Mouse (Mus musculus) ES-CJ7 (cell line): ENCODE measurements around the gene Map3k11.
"Not testable (repeated sequence)": the region's sequence is repeated elsewhere in the genome, so short reads cannot be mapped to it uniquely, and the experiment has no call there.

ENCODE experiments used
- DNase-seq: peaks from one replicate; pipeline ENCODE4 v3.0.0; 2011; ENCODE audit warnings: low read depth, low spot score

Gene Map3k11

DNA sequence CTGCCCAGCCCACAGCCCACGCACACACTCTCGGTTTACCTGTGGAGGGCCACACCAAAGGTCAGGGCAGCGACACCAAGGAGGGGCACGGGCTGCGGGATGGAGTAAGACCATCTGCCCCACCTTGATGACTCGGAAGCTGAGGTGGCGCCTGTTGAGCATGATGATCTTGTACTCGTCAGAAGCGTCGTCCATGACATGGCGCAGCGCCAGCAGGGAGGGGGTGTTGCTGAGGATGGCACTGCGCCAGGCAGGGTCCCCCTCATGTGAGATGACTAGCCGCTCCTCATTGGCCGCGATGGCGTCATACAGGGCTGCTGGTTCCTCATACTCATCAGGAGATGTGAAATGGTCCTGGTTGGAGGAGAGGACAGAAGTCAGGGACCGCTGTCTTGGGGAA, 22.2 kb upstream of the Map3k11 start:
- no peak for DNase-seq

DNA sequence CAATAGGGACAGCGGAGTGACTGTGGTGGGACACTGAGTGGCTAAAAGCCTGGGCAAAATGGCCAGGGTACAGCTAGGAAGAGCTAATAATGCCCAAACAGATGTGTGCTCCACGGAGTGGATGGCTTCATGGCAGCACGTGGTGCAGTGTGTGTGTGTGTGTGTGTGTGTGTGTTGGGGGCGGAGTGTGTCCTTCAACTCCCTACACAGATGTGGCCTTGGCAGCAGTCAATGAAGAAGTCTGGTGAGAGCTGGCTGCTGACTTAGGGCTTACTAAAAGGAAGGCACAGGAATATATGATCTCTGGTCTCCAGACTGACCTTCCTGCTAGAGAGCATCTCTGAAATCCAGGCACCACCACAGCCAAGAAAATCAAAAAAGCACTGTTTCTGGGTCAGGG, 20.2 kb upstream of the Map3k11 start:
- DNase-seq, result no peak

DNA sequence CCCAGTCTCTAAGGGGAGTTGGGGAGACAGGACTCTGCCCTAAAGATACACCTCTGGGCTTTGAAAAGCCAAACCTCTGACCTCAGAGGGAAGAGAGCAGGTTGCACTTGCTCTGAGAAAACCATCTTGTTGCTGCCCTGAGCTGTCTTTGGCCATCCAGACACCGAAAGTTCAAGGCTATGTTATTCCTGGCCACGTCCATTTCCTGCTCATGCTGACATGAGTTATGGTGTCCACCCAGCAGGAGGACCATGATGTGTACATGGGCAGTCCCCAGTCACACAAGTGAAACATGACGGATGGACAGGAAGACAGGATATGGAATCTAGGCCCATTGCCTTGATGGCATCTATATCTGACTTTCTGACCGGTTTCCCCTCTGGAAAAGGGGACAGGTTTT, 8.1 kb upstream of the Map3k11 start:
- DNase-seq, result no peak

DNA sequence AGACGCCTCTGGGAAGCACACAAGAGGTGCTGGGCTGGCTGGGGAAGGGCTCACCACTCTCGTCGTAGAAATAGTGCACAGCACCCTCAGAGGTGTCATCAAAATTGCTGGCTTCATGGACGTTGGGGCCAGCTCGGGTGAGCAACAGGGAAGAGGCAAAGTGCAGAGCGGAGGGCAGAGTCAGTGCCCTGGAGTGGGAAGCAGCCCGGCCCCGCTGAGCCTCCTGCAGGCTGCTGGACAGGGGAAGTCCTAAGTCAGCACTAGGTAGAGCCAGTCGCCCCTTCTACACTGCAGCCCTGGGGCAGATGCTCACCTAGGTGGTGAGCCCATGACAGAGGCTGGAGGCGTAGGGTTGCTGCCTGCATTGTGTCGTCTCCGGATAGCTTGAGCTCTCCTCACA, 4.3 kb upstream of the Map3k11 start:
- no peak for DNase-seq

DNA sequence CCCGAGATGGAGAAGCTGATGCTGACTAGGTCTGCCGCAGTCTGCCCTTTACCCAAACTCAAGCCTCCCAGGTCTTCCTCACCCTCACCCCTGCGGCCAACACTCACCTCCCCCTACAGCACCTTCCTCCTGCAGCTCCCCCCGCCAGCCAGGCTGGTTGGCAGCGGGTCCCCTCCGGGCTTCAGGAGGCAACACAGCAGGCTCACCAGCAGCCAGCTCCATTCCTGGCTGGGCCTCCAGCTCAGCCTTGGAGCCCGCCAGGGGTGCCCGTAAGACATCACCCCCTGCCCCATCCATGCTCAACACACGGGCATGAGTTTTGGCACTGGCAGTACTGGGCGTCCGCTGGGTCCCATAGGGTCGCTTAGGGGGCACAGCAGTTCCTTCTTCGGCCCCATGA, 3.6 kb upstream of the Map3k11 start:
- DNase-seq, result no peak

DNA sequence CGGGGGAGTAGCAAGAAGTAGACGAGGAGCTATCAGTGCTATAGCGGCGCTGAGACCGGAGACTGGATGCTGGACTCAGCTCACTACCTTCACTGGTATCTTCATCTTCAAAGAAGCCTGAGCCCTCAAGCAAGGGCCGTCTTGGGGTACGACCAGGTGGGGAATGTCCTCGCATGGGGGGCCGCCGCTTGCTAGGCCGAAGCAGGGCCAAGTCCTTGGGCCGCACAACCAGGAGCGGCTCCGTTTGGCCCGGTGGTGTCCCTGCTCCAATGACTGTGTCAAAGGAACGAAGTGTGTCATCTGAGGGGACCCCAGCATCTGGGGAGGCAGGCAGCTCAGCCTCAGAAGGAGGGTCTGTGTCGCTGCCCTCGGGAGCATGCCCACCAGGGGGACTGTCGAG, 3.1 kb upstream of the Map3k11 start:
- no peak for DNase-seq

DNA sequence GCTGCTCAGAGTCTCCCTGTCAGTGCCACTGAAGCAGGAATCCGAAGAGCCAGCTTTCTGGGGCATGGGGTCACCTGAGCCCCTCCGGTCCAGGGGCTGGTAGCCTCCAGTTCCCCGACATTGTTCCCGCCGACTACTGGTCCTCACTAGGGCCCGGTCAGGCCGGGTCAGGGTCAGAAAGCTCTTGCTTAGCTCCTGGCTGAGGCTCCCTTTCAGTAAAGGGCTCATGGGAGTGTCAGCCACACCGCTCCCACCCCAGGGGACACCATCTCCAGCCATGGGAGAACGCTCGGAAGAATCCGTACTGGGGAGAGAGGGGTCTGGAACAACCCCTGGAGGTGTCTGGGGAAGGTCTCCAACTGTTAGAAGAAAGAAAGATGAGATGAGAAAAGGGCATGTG, 2.7 kb upstream of the Map3k11 start:
- no peak for DNase-seq

DNA sequence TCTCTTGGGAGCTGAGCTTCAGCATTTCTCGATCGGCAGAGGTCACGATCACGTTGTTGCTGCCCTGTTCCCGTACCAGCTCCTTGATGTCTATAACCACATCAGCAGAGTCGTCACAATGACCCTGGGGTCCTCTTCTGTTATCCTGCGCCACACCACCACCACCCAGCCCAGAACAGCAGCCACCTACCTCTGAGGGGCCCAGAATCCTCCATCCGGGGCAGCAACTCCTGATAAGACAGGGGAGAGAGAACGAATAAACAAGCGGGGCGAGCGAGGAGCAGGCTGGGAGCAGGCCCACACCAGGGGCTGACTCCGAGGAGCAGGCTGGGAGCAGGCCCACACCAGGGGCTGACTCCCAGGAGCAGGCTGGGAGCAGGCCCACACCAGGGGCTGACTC, 2.1 kb upstream of the Map3k11 start:
- no peak for DNase-seq

DNA sequence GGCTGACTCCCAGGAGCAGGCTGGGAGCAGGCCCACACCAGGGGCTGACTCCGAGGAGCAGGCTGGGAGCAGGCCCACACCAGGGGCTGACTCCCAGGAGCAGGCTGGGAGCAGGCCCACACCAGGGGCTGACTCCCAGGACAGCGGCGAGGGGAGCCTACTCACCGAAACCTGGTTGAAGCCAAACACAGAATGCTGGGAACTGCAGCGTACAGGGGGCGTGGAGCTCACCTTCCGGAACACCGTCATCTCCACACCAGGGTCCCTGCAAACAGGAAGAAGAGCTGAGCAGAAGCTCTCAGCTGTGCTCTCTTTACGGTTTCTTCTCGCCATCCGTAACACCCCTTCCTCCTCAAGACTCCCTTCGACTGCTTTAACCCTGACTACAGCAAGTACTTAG, 1.6 kb upstream of the Map3k11 start:
- DNase-seq, result not testable (repeated sequence)

DNA sequence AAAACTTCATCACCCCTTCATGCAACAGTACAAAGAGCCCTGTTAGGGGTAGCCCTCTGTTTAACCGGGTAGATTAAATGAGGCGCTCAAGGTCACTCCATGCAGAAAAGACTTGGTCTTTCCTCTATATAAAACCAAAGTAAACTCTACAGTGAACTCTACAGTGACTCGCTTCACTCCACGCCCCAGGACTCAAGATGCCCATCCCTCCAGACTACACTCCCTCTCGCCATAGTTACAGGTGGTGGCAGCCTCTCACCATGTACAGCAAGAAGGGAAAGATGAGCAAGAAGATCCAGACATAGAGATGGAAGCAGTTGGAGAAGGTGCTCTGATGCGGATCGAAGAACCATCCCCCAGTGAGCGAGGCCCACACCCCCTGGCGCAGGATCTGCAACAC, 804 bp upstream of the Map3k11 start:
- DNase-seq, result no peak

DNA sequence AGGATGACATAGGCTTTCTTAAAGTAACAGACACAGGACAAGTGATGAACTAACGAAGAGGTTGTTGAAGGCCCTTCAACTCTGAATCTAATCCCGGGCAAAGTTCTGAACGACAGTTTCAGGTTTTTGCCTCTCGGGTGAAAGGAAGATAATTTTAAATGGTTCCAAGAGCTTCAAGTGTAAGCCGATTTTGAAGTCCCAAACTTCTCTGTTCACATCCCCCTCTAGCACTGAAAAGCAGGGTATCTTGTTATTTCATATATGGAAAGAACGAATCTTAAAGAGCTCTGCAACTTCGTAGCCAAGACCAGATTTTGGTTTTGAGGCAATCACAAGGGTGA, 516 bp downstream of the Map3k11 start:
- no peak for DNase-seq

DNA sequence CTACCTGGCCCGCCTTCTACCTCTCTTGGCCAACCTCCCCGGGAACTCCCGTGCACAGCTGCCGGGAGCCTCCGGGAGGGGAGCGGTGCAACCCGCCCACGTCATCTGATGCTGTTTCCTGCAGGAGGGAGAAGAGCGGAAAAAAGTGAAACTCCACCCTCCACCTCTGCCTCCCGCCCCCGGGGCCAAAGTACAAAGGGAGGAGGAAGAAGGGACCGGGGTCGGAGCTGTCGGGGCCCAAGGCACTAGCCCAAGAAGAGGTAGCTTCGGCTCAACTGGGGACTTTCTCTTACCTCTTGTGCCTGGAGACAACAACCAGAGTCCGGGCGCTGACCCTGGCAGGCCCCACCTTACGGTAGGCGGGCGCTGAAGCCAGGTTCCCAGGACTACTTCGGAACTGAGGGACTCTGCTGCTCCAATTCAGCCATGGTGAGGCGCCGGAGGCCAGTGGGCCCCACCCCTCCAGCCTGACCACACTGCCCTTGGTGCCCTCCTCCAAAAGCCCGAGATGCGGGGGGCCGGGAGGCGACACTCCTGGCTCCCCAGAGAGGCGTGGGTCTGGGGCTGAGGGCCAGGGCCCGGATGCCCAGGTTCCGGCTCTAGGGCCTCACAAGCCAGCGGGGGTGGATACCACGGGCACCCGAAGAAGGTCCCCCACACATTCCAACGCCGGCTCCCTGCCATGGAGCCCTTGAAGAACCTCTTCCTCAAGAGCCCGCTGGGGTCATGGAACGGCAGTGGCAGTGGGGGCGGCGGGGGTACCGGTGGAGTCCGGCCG, 1.2 kb downstream of the Map3k11 start:
- peak; percentile 70 for DNase-seq

DNA sequence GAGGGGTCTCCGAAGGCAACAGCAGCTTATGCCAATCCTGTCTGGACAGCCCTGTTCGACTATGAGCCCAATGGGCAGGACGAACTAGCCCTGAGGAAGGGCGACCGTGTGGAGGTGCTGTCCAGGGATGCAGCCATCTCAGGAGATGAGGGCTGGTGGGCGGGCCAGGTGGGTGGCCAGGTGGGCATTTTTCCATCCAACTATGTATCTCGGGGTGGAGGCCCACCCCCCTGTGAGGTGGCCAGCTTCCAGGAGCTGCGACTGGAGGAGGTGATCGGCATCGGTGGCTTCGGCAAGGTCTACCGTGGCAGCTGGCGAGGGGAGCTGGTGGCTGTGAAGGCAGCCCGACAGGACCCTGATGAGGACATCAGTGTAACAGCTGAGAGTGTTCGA, 1.8 kb downstream of the Map3k11 start:
- no peak for DNase-seq

DNA sequence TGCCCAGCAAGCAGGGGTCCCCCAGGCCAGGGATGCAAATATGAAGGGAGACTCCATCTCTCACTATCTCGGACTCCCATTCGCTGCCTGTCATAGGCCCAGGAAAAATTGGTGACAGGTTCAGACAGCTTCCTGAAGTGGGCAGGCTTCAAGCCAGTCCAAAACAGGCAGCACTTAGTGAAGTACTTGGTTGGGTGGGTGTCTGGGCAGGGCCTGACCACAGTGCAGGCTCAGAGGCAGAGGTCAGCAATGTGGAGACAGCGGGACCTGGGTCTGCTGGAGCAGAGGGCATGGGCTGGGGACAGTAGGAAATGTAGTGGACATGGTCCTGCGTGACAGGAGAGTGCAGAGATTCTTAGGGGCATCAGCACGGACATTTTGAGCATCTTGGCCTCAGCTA, 3.1 kb downstream of the Map3k11 start:
- DNase-seq, result no peak

DNA sequence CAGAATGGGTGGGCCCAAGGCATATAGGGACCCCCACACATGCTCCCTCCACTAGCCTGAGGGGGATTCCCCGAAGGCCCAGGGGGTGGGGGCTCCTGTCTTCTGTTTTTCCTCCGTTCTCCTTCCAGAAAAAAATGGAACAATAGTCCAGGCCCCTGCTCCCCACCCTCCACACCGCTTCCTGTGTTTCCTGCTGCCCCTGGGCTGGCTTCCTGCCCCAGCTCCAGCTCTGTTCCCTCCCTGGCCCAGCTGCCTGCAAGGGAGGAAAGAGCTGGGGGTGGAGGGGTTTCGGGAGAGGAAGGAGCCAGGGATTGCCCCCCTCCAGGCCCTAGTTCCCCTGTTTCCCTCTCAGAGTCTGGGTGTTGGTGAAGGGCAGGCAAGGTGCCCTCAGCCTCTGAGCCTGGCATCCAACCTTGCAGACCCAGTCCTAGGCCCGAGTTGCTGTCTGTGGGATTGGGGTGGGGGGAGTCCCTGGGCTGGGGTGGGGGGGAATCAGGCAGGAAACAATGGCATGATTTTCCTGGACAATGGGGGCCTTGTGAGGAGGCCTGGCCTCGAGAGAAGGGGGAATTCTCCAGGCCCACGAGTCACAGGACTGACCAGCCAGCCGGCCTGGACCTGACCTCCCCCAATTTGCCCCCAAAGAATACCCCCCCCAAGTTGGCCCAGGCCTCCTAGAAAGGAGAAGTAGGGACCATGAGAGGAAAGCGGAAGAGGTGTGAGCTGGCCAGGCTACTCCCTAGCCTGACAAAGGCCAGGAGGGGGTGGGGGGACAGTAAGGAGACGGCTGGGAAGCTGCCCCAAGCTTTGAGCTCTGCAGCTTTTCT, 3.8 kb downstream of the Map3k11 start:
- no peak for DNase-seq

DNA sequence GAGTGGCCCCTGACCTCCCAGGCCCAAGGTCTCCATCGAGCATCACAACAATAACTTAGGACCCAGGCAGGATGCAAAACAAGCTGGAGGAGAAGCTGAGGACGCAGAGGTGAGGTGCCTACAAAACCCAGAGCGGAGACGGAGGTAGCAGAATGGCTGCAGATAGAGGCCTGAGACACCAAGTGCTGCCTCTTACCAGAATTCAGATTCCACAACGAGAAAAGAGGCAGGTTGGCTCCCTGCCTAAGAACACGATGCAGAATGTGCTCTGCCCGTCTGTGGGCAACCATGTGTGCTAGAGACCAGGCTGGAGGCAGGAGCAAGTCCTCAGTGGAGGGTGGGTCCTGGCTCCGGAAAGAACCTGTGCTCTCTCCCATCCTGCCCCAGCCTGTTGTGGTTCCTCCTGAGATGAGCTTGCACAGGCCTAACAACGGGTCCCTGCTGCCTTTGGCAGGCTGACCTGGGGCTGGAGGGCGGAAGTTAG, 4.4 kb downstream of the Map3k11 start:
- no peak for DNase-seq

DNA sequence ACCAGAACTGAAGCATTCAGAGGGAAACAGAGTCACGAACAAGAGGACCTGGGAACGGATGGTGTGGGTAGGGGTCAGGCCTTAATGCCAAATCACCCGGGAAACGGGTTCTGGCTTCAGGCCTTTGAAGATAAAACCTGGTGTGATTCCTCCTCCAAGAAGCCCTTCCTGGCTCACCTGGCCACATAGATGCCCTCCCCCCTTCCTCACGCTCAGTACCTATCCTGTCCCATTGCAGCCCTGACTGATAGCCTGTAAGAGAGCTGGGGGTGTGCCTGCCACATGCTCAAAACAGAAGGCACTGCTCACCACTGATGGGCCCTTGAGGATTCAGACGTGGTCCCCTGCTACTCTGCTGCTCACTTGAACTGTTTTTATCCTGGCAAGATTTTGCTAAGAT, 5.3 kb downstream of the Map3k11 start:
- DNase-seq, result no peak

DNA sequence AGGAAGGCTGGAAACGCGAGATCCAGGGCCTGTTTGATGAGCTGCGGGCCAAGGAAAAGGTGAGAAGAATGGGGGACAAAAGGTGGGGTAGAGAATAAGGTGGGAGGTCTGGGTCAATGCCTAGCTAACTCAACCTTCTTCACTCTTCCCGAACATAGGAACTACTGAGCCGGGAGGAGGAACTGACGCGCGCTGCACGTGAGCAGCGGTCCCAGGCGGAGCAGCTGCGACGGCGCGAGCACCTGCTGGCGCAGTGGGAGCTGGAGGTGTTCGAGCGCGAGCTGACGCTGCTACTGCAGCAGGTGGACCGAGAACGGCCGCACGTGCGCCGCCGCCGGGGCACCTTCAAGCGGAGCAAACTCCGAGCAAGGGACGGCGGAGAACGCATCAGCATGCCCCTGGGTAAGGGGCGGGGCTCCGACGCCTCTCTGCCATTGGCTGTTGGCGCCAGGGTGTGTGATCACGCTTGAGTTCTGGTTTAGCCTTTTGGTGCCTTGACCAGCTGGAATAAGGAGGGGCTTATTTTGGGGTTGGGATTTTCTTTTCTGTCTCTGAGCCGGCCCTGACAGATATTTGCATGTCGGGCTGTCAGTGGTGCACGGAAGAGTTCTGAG, 7.4 kb downstream of the Map3k11 start:
- DNase-seq, result peak; percentile 88

DNA sequence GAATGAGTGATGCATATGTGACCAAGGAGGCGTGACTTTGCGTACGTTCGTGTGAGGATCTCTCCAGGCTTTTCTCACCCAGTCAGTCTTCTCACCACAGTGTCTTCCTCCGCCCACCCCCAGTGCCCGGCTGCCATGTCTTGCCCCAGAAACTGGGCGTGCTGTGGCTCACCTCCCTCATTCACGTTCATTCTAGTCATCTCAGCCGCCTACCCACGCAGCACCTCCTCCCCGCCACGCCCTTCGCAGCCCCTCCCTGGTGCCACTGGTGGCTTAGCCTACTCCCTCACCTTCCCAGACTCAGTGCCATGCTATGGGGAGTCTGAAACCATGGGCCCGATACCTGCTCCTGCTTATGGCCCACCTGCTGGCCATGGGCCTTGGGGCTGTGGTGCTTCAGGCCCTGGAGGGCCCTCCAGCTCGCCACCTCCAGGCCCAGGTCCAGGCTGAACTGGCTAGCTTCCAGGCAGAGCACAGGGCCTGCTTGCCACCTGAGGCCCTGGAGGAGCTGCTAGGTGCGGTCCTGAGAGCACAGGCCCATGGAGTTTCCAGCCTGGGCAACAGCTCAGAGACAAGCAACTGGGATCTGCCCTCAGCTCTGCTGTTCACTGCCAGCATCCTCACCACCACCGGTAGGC, 15.7 kb downstream of the Map3k11 start, which contains the start of gene Kcnk7:
Gene Kcnk7, plus strand, starts transcription at position 205 of the 638 bp plus-strand sequence.
- DNase-seq, result no peak

DNA sequence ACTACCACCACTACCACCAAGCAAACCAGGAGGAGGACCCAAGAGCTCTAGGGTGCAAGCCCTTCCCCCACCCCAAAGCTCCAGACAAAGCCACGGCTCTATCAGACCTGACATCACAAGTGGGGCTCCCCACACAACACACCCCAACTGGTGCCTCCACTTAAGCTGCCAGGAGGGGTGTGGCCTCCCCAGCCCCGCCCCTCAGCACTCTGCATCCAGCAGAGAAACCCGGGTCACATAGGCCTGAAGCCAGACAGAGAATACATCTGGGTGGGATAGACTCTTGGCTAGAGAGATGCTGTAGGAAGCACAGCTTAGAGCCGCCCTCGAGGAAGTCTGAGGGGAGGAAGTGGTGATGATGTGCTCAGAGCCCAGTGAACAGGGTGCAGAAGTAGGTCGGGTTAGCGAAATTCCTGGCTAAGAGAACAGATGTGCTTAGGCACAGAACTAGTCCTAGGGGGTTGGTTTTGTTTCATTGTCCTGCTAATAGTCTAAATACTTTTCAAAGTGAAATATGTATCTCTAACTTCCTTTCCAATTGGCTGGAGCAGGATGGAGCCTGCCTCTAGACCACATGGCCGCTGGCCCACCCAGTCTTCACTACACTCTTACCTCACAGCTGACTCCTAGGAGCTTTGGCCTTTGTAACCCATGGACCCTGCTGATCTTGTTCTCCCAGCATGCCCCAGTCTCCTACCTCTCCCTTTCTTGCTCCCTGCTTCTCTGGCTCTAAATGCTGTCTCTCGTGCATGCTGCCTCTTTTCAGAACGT, 16.4 kb downstream of the Map3k11 start:
- peak; percentile 35 for DNase-seq

DNA sequence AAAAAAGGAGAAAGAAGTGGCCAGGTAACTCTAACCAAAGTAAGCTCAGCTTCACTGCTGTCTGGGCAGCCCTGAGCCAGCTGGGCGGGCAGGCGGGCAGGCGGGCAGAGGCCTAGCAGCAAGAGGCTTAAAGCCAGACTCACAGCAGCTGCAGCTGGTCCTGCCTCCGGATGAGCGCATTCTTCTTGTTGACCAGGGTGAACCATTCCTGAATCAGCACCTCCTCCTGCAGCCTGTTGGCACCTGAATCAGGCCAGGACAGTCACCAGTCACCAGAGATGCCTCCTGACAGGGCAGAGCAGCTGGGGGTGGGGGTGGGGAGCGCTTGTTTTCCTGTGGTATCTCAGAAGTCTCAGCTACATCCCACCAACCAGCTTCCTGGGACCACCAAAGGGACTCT, 21.5 kb downstream of the Map3k11 start:
- no peak for DNase-seq
